ENCODE assay signal across 8 mouse cellular contexts in genomic region chr10:84646506-84647102, GRCm38 (mm10). TPM values are rescaled to one million over a fixed set of nuclear protein-coding genes. Genes with fewer than 3 reads are reported as not detected.
A peak's percentile ranks its signal among the peaks of the same experiment; 100 is the strongest.
DNase-seq lines count a peak whose midpoint lies in the region.

No protein-coding gene starts in this region.

- 84% methylated on average over 12 of the region's 12 CpGs for WGBS in midbrain, embryonic 10.5 days

- H3K27ac ChIP-seq in midbrain, embryonic 10.5 days (replicated peaks): peak overlapping the region; percentile 6; the same call in 1 of the 2 replicates

- no peak overlapping the region for H3K4me3 ChIP-seq in midbrain, embryonic 10.5 days

- peaks cover 18% of the 10 kb centered on the region for H3K4me1 ChIP-seq in midbrain, embryonic 10.5 days

- peak; percentile 21 to 33 for DNase-seq in heart, postnatal 36 days
- DNase-seq in heart, postnatal 10 days: no peak
- DNase-seq in cerebellum, postnatal 14 days: peak; percentile 45 to 70
- DNase-seq in layer of hippocampus, postnatal 36 days: peak; percentile 58 to 66
- no peak for DNase-seq in midbrain, embryonic 10.5 days (ENCODE audit: low spot score)
- DNase-seq in spleen, postnatal 36 days (ENCODE audit: low spot score in 2 of 2): peak; percentile 65 to 69
- DNase-seq in urinary bladder, postnatal 25 days (ENCODE audit: low spot score): no peak
- no peak for DNase-seq in yolk sac, embryonic 10.5 days (ENCODE audit: low spot score)

- peaks cover 25% of the 10 kb centered on the region for H3K36me3 ChIP-seq in midbrain, embryonic 10.5 days

- intact Hi-C loops in heart, postnatal 36 days (cut with DNase I): loop anchor here (5.0 kb wide), 1 partner anchor 126 kb away; no protein-coding TSS in a partner anchor
- intact Hi-C loops in heart, postnatal 10 days (cut with DNase I): no loop called here

- no peaks in the 10 kb centered on the region for H3K9me3 ChIP-seq in midbrain, embryonic 10.5 days (replicated peaks)

- no peaks in the 10 kb centered on the region for H3K27me3 ChIP-seq in midbrain, embryonic 10.5 days (ENCODE audit: low read depth, poor library complexity, severe bottlenecking)

RNA-seq across cellular contexts. Expression of gene Polr3b, which starts 24.5 kb away (rescaled TPM):
- total RNA-seq in heart, postnatal 36 days (2021): 10 to 100 TPM; 13.1 to 13.9 TPM
- total RNA-seq in heart, postnatal 10 days (2021): 10 to 100 TPM; 11.0 to 12.7 TPM
- 10 to 100 TPM; 14.2 to 16.0 TPM for total RNA-seq in layer of hippocampus, postnatal 36 days (2021)
- 14.4 and 16.6 TPM in 2 replicates for polyA plus RNA-seq in midbrain, embryonic 10.5 days (2016; fragmentation: Nextera tagmentation; extraction: Ambion mirVana)

Comparison
In these comparisons a context has a peak if more than half of its experiments do, and no peak if none do; other contexts are left out.
1. DNase-seq: peak in heart, postnatal 36 days (2 of 2), cerebellum, postnatal 14 days (2 of 2), layer of hippocampus, postnatal 36 days (2 of 2) and spleen, postnatal 36 days (2 of 2); none in heart, postnatal 10 days (0 of 2), midbrain, embryonic 10.5 days (single experiment), urinary bladder, postnatal 25 days (single experiment) and yolk sac, embryonic 10.5 days (single experiment).